Mouse (Mus musculus): Measurements from ENCODE around the gene Gab1. TPM values are rescaled to one million over a fixed set of nuclear protein-coding genes. Genes with fewer than 3 reads are reported as not detected.
"Not testable (repeated sequence)": the region's sequence is repeated elsewhere in the genome, so short reads cannot be mapped to it uniquely, and the experiment has no call there.

The Gab1 gene
- polyA plus RNA-seq, 1 experiment from 2014 or later, result 22.4 TPM

DNA sequence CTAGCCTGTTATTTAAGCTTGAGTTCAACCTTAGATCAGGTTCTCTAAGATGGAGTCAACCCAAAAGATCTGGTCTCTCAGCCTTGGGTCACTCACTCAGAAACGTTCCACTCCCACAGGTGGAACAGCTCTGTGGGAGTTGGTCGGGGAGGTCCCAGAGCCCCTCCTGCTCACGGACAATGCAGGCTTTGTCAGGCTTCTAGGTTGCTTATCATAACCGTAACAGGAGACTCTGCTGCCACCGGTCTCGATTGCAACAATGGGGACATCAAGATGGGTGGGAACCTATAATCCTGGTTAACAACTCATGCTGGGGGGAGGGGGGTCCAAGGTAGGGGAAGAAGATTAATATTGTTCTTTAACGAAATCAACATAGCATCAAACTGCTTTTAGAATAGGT lies 127.9 kb downstream of the Gab1 start:
- H3K36me3 ChIP-seq (ENCODE audit: control insufficient read depth, insufficient read depth, low read length), result no peaks in the 10 kb centered on the region
- no peak overlapping the region for H3K9ac ChIP-seq (ENCODE audit: low read length)
- no peak overlapping the region for H3K27ac ChIP-seq (replicated peaks; ENCODE audit: low read depth, low read length)
- no peaks in the 10 kb centered on the region for H3K27me3 ChIP-seq (ENCODE audit: control insufficient read depth, insufficient read depth, low read length)
- no peaks in the 10 kb centered on the region for H3K4me1 ChIP-seq (ENCODE audit: control insufficient read depth, insufficient read depth, low read length)
- no peak overlapping the region for H3K4me2 ChIP-seq (ENCODE audit: low read depth, severe bottlenecking)
- WGBS, result 83% methylated on average over 7 of the region's 7 CpGs
- no peak overlapping the region for H3K4me3 ChIP-seq (ENCODE audit: low read depth, low read length)
- DNase-seq (ENCODE audit: low spot score) (no peak), ATAC-seq (ENCODE audit: insufficient number of reproducible peaks, low FRiP score, low TSS enrichment, low read depth) (no peak)
- H3K9me3 ChIP-seq (ENCODE audit: control insufficient read depth, low read length), result no peaks in the 10 kb centered on the region

- H3K4me1 ChIP-seq (ENCODE audit: control insufficient read depth, insufficient read depth, low read length), result no peaks in the 10 kb centered on the region
- H3K9ac ChIP-seq (ENCODE audit: low read length), result no peak overlapping the region
- H3K4me2 ChIP-seq (ENCODE audit: low read depth, severe bottlenecking), result no peak overlapping the region
- H3K36me3 ChIP-seq (ENCODE audit: control insufficient read depth, insufficient read depth, low read length), result no peaks in the 10 kb centered on the region
- no peak overlapping the region for H3K4me3 ChIP-seq (ENCODE audit: low read depth, low read length)
- H3K27me3 ChIP-seq (ENCODE audit: control insufficient read depth, insufficient read depth, low read length), result no peaks in the 10 kb centered on the region
- no peak overlapping the region for H3K27ac ChIP-seq (replicated peaks; ENCODE audit: low read depth, low read length)
- ATAC-seq (ENCODE audit: insufficient number of reproducible peaks, low FRiP score, low TSS enrichment, low read depth) (no peak), DNase-seq (ENCODE audit: low spot score) (no peak)
- no peaks in the 10 kb centered on the region for H3K9me3 ChIP-seq (ENCODE audit: control insufficient read depth, low read length)
- 88% methylated on average over 4 of the region's 4 CpGs for WGBS
Measured at GRCm38 (mm10) chr8:80749091-80749490, 131.2 kb downstream of the Gab1 start.

DNA sequence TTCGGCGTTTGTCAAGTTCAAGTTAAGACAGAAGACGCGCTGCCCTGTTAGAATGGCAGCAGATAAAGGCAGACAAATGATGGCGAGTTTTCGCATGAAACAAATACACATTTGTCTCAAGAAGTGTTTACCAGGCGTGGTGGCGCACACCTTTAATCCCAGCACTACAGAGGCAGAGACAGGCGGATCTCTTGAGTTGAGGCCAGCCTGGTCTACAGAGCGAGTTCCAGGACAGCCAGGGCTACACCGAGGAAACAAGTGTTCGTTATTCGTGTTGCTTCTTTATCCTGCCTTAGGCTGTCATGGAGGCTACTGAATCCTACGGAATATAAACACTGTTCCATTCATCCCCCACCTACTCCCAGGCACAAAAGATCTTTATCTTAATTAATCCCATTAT lies 140.4 kb downstream of the Gab1 start:
- no peaks in the 10 kb centered on the region for H3K9me3 ChIP-seq (ENCODE audit: control insufficient read depth, low read length)

DNA sequence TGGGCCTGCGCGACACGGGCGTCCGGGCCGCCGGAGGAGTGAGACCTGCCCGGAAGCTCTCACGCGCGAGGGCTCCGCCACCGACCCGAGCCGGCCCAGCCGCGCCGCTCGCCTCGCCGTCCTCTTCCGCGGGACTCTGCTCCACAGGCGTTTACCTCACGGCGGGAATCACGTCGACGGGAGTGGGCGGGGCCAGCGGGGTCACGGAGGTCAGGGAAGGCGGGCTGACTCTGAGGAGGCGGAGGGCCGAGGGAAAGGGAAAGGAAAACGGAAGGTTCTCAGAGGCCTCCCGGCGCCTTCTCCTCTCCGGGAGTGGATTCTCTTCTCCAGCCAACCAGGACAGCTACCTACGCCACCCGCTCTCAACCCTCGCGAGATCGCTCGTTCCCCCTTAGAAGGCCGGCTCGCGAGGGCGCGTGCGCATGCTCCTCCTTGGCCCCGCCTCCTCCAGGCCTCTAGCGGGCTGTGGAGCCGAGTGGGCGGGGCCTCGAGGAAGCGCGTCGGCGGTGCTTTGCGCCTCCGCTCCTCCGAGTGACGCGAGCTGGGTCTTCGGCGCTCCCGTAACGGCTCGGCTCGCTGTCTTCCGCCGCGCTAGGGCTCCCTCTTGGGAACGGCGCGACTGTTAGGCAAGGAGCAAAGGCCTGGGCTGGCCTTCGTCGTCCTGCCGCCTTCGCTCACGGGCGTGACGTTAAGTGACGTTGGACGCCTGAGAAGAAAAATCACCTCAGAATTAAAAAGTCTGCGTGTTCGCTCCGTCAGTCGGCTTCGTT lies 141.0 kb downstream of the Gab1 start, which contains the start of gene Smarca5:
Gene Smarca5 (minus strand): TSS at position 343 of the 770 bp plus-strand sequence.
- peak; percentile 88 for DNase-seq (ENCODE audit: low spot score)
- WGBS, result 1% methylated on average over 67 of the region's 91 CpGs
- Histone ChIP-seq H3K4me2 (ENCODE audit: low read depth, severe bottlenecking) (peak within 1 kb of the TSS; percentile 93), H3K9ac (ENCODE audit: low read length) (peak within 1 kb of the TSS; percentile 93), H3K4me3 (ENCODE audit: low read depth, low read length) (peak within 1 kb of the TSS; percentile 94), H3K27ac (replicated peaks; ENCODE audit: low read depth, low read length) (peak within 1 kb of the TSS; percentile 98)
- not testable (repeated sequence) for H3K36me3 ChIP-seq (ENCODE audit: control insufficient read depth, insufficient read depth, low read length); H3K9me3 ChIP-seq (ENCODE audit: control insufficient read depth, low read length); H3K4me1 ChIP-seq (ENCODE audit: control insufficient read depth, insufficient read depth, low read length); H3K27me3 ChIP-seq (ENCODE audit: control insufficient read depth, insufficient read depth, low read length)
- peak; percentile 94 for ATAC-seq (ENCODE audit: insufficient number of reproducible peaks, low FRiP score, low TSS enrichment, low read depth)

More for the DNA sequence above, 140.4 kb downstream of the Gab1 start:
- Histone ChIP-seq H3K4me3 (ENCODE audit: low read depth, low read length) (peak overlapping the region; percentile 94), H3K4me1 (ENCODE audit: control insufficient read depth, insufficient read depth, low read length) (peaks cover 5% of the 10 kb centered on the region; the same call in 1 of the 2 replicates), H3K36me3 (ENCODE audit: control insufficient read depth, insufficient read depth, low read length) (no peaks in the 10 kb centered on the region), H3K9ac (ENCODE audit: low read length) (peak overlapping the region; percentile 53), H3K27ac (replicated peaks; ENCODE audit: low read depth, low read length) (peak overlapping the region; percentile 49; the same call in 1 of the 2 replicates), H3K27me3 (ENCODE audit: control insufficient read depth, insufficient read depth, low read length) (no peaks in the 10 kb centered on the region), H3K4me2 (ENCODE audit: low read depth, severe bottlenecking) (peak overlapping the region; percentile 47)
- DNase-seq (ENCODE audit: low spot score), result no peak
- 16% methylated on average over 14 of the region's 14 CpGs for WGBS
- ATAC-seq (ENCODE audit: insufficient number of reproducible peaks, low FRiP score, low TSS enrichment, low read depth), result peak; percentile 32; the same call in 1 of the 2 replicates

GRCm38 (mm10) chr8:80738388-80739154 lies 141.7 kb downstream of the Gab1 start:
- H3K9ac ChIP-seq (ENCODE audit: low read length), result peak overlapping the region; percentile 93
- WGBS, result under 1% methylated on average over 41 of the region's 84 CpGs

GRCm38 (mm10) chr8:80738046-80738387 lies 142.3 kb downstream of the Gab1 start:
- ATAC-seq (ENCODE audit: insufficient number of reproducible peaks, low FRiP score, low TSS enrichment, low read depth) (no peak), DNase-seq (ENCODE audit: low spot score) (no peak)
- Histone ChIP-seq H3K27me3 (ENCODE audit: control insufficient read depth, insufficient read depth, low read length) (no peaks in the 10 kb centered on the region), H3K36me3 (ENCODE audit: control insufficient read depth, insufficient read depth, low read length) (peaks cover 1% of the 10 kb centered on the region), H3K27ac (replicated peaks; ENCODE audit: low read depth, low read length) (peak overlapping the region; percentile 98), H3K9ac (ENCODE audit: low read length) (peak overlapping the region; percentile 93), H3K4me3 (ENCODE audit: low read depth, low read length) (peak overlapping the region; percentile 94), H3K4me2 (ENCODE audit: low read depth, severe bottlenecking) (peak overlapping the region; percentile 93), H3K9me3 (ENCODE audit: control insufficient read depth, low read length) (no peaks in the 10 kb centered on the region), H3K4me1 (ENCODE audit: control insufficient read depth, insufficient read depth, low read length) (peaks cover 5% of the 10 kb centered on the region; the same call in 1 of the 2 replicates)
- WGBS, result 3% methylated on average over 5 of the region's 5 CpGs

More at GRCm38 (mm10) chr8:80738388-80739154, 141.7 kb downstream of the Gab1 start:
- Histone ChIP-seq H3K4me3 (ENCODE audit: low read depth, low read length) (peak overlapping the region; percentile 94), H3K9me3 (ENCODE audit: control insufficient read depth, low read length) (no peaks in the 10 kb centered on the region), H3K36me3 (ENCODE audit: control insufficient read depth, insufficient read depth, low read length) (no peaks in the 10 kb centered on the region), H3K4me1 (ENCODE audit: control insufficient read depth, insufficient read depth, low read length) (peaks cover 5% of the 10 kb centered on the region; the same call in 1 of the 2 replicates), H3K4me2 (ENCODE audit: low read depth, severe bottlenecking) (peak overlapping the region; percentile 93), H3K27me3 (ENCODE audit: control insufficient read depth, insufficient read depth, low read length) (no peaks in the 10 kb centered on the region), H3K27ac (replicated peaks; ENCODE audit: low read depth, low read length) (peak overlapping the region; percentile 98)
- ATAC-seq (ENCODE audit: insufficient number of reproducible peaks, low FRiP score, low TSS enrichment, low read depth) (peak; percentile 65), DNase-seq (ENCODE audit: low spot score) (peak; percentile 70)

GRCm38 (mm10) chr8:80732326-80732725 lies 148.0 kb downstream of the Gab1 start:
- Histone ChIP-seq H3K27ac (replicated peaks; ENCODE audit: low read depth, low read length) (no peak overlapping the region), H3K9ac (ENCODE audit: low read length) (no peak overlapping the region), H3K27me3 (ENCODE audit: control insufficient read depth, insufficient read depth, low read length) (no peaks in the 10 kb centered on the region), H3K4me3 (ENCODE audit: low read depth, low read length) (no peak overlapping the region), H3K4me2 (ENCODE audit: low read depth, severe bottlenecking) (no peak overlapping the region), H3K9me3 (ENCODE audit: control insufficient read depth, low read length) (no peaks in the 10 kb centered on the region), H3K36me3 (ENCODE audit: control insufficient read depth, insufficient read depth, low read length) (peaks cover 11% of the 10 kb centered on the region), H3K4me1 (ENCODE audit: control insufficient read depth, insufficient read depth, low read length) (no peaks in the 10 kb centered on the region)
- DNase-seq (ENCODE audit: low spot score), result no peak
- ATAC-seq (ENCODE audit: insufficient number of reproducible peaks, low FRiP score, low TSS enrichment, low read depth), result no peak

- no peak for ATAC-seq (ENCODE audit: insufficient number of reproducible peaks, low FRiP score, low TSS enrichment, low read depth)
- H3K36me3 ChIP-seq (ENCODE audit: control insufficient read depth, insufficient read depth, low read length), result peaks cover 13% of the 10 kb centered on the region
- DNase-seq (ENCODE audit: low spot score), result no peak
Measured at GRCm38 (mm10) chr8:80714461-80714860, 165.9 kb downstream of the Gab1 start.

More at GRCm38 (mm10) chr8:80714461-80714860, 165.9 kb downstream of the Gab1 start:
- no peak overlapping the region for H3K27ac ChIP-seq (replicated peaks; ENCODE audit: low read depth, low read length)
- H3K4me3 ChIP-seq (ENCODE audit: low read depth, low read length), result no peak overlapping the region
- no peaks in the 10 kb centered on the region for H3K9me3 ChIP-seq (ENCODE audit: control insufficient read depth, low read length)
- no peak overlapping the region for H3K4me2 ChIP-seq (ENCODE audit: low read depth, severe bottlenecking)
- H3K27me3 ChIP-seq (ENCODE audit: control insufficient read depth, insufficient read depth, low read length), result no peaks in the 10 kb centered on the region
- no peak overlapping the region for H3K9ac ChIP-seq (ENCODE audit: low read length)
- no peaks in the 10 kb centered on the region for H3K4me1 ChIP-seq (ENCODE audit: control insufficient read depth, insufficient read depth, low read length)
- 92% methylated on average over 1 of the region's 1 CpGs for WGBS
